Mouse (Mus musculus): Measurements from ENCODE around the gene Rbm19. TPM values are rescaled to one million over a fixed set of nuclear protein-coding genes. Genes with fewer than 3 reads are reported as not detected.

Rbm19 gene
- 23.1 and 23.9 TPM in 2 replicates for polyA plus RNA-seq (2012; rRNA removed)

GRCm38 (mm10) chr5:120116261-120117050, at the start of gene Rbm19:
Gene Rbm19, plus strand, starts transcription at chr5:120116465.

